In genomic region chr6:97370460-97370859, GRCm38 (mm10) we compare ENCODE assay signal across 29 mouse cellular contexts.
DNase-seq lines count a peak whose midpoint lies in the region; ATAC-seq and TF ChIP-seq lines count a peak whose summit lies in the region.
"Had no signal": no experiment of that assay in that cellular context is flagged by ENCODE, and none has a peak within 500 bp of the region (broad histone marks: within the 10 kb centered on the region; RNA-seq: fewer than 3 reads in every experiment).

No protein-coding gene starts in this region.

- no peak overlapping the region for H3K27ac ChIP-seq in heart, embryonic 16.5 days (ENCODE audit: low read length)
- no peak overlapping the region for H3K27ac ChIP-seq in neural tube, embryonic 12.5 days
- 0 out of 2 replicates have a peak overlapping the region, but pooled peaks have one; percentile 8 for H3K27ac ChIP-seq in stomach, postnatal 0 days (replicated peaks)
- H3K27ac ChIP-seq: embryonic facial prominence, embryonic 13.5 days; embryonic facial prominence, embryonic 15.5 days; forebrain, embryonic 10.5 days; forebrain, embryonic 12.5 days; forebrain, embryonic 15.5 days had no signal

- H3K27me3 ChIP-seq in heart, embryonic 16.5 days (ENCODE audit: control insufficient read depth, insufficient read depth, low read length) = no peaks in the 10 kb centered on the region
- no peaks in the 10 kb centered on the region for H3K27me3 ChIP-seq in neural tube, embryonic 12.5 days (replicated peaks)
- no peaks in the 10 kb centered on the region for H3K27me3 ChIP-seq in stomach, postnatal 0 days (ENCODE audit: control insufficient read depth, insufficient read depth, low read length)
- H3K27me3 ChIP-seq: CH12.LX; embryonic facial prominence, embryonic 13.5 days; embryonic facial prominence, embryonic 15.5 days; forebrain, embryonic 15.5 days; Patski had no signal

- H3K9me3 ChIP-seq in heart, embryonic 16.5 days (replicated peaks; ENCODE audit: control insufficient read depth, low read length) = no peaks in the 10 kb centered on the region
- H3K9me3 ChIP-seq in neural tube, embryonic 12.5 days = no peaks in the 10 kb centered on the region
- no peaks in the 10 kb centered on the region for H3K9me3 ChIP-seq in stomach, postnatal 0 days (ENCODE audit: control insufficient read depth, low read length)
- H3K9me3 ChIP-seq: embryonic facial prominence, embryonic 13.5 days; embryonic facial prominence, embryonic 15.5 days; forebrain, embryonic 10.5 days; forebrain, embryonic 12.5 days; forebrain, embryonic 15.5 days had no signal

- WGBS in heart, embryonic 16.5 days = 59% methylated on average over 1 of the region's 1 CpGs
- WGBS in neural tube, embryonic 12.5 days = 17% methylated on average over 1 of the region's 1 CpGs
- 60% methylated on average over 1 of the region's 1 CpGs for WGBS in stomach, postnatal 0 days

- TF ChIP-seq EP300 in stomach, postnatal 0 days (optimal IDR thresholded peaks at IDR 0.05) = no peak

- H3K4me2 ChIP-seq in heart, embryonic 16.5 days (ENCODE audit: low read depth, low read length) = no peak overlapping the region
- H3K4me2 ChIP-seq in neural tube, embryonic 12.5 days (replicated peaks) = no peak overlapping the region
- no peak overlapping the region for H3K4me2 ChIP-seq in stomach, postnatal 0 days (replicated peaks; ENCODE audit: low read depth)
- H3K4me2 ChIP-seq: embryonic facial prominence, embryonic 13.5 days; embryonic facial prominence, embryonic 15.5 days; forebrain, embryonic 12.5 days; forebrain, embryonic 15.5 days had no signal

- H3K4me1 ChIP-seq in heart, embryonic 16.5 days (ENCODE audit: control insufficient read depth, insufficient read depth, low read length) = peaks cover 3% of the 10 kb centered on the region; the same call in 1 of the 2 replicates
- peaks cover 14% of the 10 kb centered on the region; the same call in 1 of the 2 replicates for H3K4me1 ChIP-seq in neural tube, embryonic 12.5 days
- H3K4me1 ChIP-seq in stomach, postnatal 0 days (replicated peaks; ENCODE audit: control insufficient read depth, insufficient read depth) = no peaks in the 10 kb centered on the region
- H3K4me1 ChIP-seq: embryonic facial prominence, embryonic 13.5 days; embryonic facial prominence, embryonic 15.5 days had no signal

- no peaks in the 10 kb centered on the region for H3K36me3 ChIP-seq in heart, embryonic 16.5 days (ENCODE audit: control insufficient read depth, insufficient read depth)
- H3K36me3 ChIP-seq in neural tube, embryonic 12.5 days = 0 out of 2 replicates have a peak, but pooled peaks cover 2% of the 10 kb centered on the region
- H3K36me3 ChIP-seq in stomach, postnatal 0 days (ENCODE audit: control insufficient read depth, insufficient read depth, low read length) = no peaks in the 10 kb centered on the region
- H3K36me3 ChIP-seq: embryonic facial prominence, embryonic 13.5 days; embryonic facial prominence, embryonic 15.5 days; forebrain, embryonic 12.5 days; forebrain, embryonic 15.5 days; G1E had no signal

- no peak for ATAC-seq in CD4-positive, CD25-positive, alpha-beta regulatory T cell, adult 4 months
- ATAC-seq in heart, embryonic 16.5 days (replicated peaks; ENCODE audit: extremely low read depth, insufficient read depth, low FRiP score) = peak; percentile 65; the same call in 1 of the 2 replicates
- ATAC-seq in neural tube, embryonic 12.5 days (ENCODE audit: low FRiP score, low read depth) = peak; percentile 53; the same call in 1 of the 2 replicates
- no peak for ATAC-seq in stomach, postnatal 0 days (ENCODE audit: low FRiP score, low TSS enrichment)
- ATAC-seq: activated CD4-positive, CD25-positive, alpha-beta regulatory T cell, adult 4 months; forebrain, embryonic 15.5 days; forebrain, postnatal 0 days; Patski had no signal

- H3K9ac ChIP-seq in heart, embryonic 16.5 days (ENCODE audit: low read length) = no peak overlapping the region
- H3K9ac ChIP-seq in neural tube, embryonic 12.5 days = no peak overlapping the region
- no peak overlapping the region for H3K9ac ChIP-seq in stomach, postnatal 0 days (ENCODE audit: low read length)
- H3K9ac ChIP-seq: embryonic facial prominence, embryonic 13.5 days; embryonic facial prominence, embryonic 15.5 days; forebrain, embryonic 12.5 days; forebrain, embryonic 15.5 days; forebrain, postnatal 0 days had no signal

- DNase-seq in CD4-positive, CD25-positive, alpha-beta regulatory T cell, adult 2 months (ENCODE audit: low read depth, low spot score) = peak; percentile 16
- no peak for DNase-seq in heart, postnatal 4 days
- no peak for DNase-seq in neural tube, embryonic 10.5 days (ENCODE audit: extremely low spot score, low spot score)
- no peak for DNase-seq in stomach, postnatal 0 days (ENCODE audit: low spot score)
- no peak for DNase-seq in right cerebral cortex, postnatal 4 days
- DNase-seq: adrenal gland, adult 8-10 months; adrenal gland, postnatal 14 days; adrenal gland, postnatal 36 days; B cell, adult 2 months; cerebellum, adult 11-12 months; cerebellum, adult 2 months; cerebellum, adult 9-10 months; cerebellum, postnatal 10 days; cerebellum, postnatal 25 days; embryo, embryonic 11 days; forebrain, postnatal 0 days had no signal

- no peak overlapping the region for H3K4me3 ChIP-seq in heart, embryonic 16.5 days (ENCODE audit: low read length)
- no peak overlapping the region for H3K4me3 ChIP-seq in neural tube, embryonic 12.5 days
- H3K4me3 ChIP-seq in stomach, postnatal 0 days (ENCODE audit: low read depth, low read length) = no peak overlapping the region
- H3K4me3 ChIP-seq: embryonic facial prominence, embryonic 13.5 days; embryonic facial prominence, embryonic 15.5 days; erythroblast, embryonic 14.5 days; forebrain, embryonic 10.5 days; forebrain, embryonic 12.5 days; forebrain, embryonic 15.5 days had no signal

- TF ChIP-seq CTCF in stomach, postnatal 0 days (IDR thresholded peaks at IDR 0.05; ENCODE audit: low read depth) = no peak

Comparison
In these comparisons a context has a peak if more than half of its experiments do, and no peak if none do; other contexts are left out.
1. ATAC-seq: peak in heart, embryonic 16.5 days (single experiment) and neural tube, embryonic 12.5 days (single experiment); none in CD4-positive, CD25-positive, alpha-beta regulatory T cell, adult 4 months (single experiment) and stomach, postnatal 0 days (single experiment).